Mouse (Mus musculus) liver, embryonic 18 days (tissue): ENCODE data around the gene Taldo1. TPM values are rescaled to one million over a fixed set of nuclear protein-coding genes. Genes with fewer than 3 reads are reported as not detected.

Experiments used
- polyA plus RNA-seq: library from polyadenylated mRNA; depleted of rRNA; stranded (reverse); fragments of >200 nt; gene quantifications from 2 replicates; pipeline ENCODE4 v1.2.3, GENCODE M21; 2012; rRNA removed

Taldo1 gene
- polyA plus RNA-seq = 174 and 190 TPM in 2 replicates

GRCm38 (mm10) chr7:141391625-141392551 lies at the start of gene Taldo1:
Gene Taldo1, plus strand, starts transcription at chr7:141392199.

DNA sequence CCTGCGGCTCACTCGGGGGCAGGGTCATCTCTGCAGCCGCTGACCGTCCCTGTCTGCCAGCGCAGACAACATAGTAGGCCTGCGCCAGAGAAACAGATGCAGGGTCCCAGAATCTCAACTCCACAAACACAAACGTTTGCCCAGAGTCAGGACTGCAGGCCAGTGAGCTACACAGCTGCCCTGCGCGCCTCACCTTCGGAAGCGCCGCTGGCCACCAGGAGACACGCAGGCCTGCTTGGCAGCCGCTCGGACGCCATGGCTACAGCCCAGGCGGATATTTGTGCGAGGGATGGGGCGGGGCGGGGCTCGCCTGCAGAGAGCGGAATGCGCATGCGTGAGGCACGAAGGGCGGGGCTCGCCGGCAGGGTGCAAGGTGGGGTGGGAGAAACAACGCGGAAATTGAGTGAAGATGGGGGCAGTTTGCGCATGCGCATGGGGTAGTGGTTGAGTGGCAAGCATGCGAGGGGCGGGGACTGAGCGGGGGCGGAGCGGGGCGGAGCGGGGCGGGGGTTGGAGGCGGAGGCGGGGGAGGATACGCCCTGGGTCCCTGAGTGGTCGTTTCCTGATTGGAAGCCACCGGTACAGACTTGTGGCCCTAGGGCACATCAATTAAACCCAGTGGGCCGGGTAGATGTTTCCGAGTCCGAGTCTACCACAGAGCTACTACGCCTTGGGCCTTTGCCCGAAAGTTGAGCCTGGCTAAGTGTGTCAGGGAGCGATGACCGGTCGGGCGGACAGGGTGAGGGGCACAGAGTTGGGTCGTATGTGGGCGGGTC lies 22.0 kb downstream of the Taldo1 start, which contains the start of gene Gatd1:
Gene Gatd1 (minus strand): TSS at position 328 of the 776 bp plus-strand sequence.

GRCm38 (mm10) chr7:141429310-141429709 lies 37.3 kb downstream of the Taldo1 start, which contains the start of gene Cend1:
Gene Cend1, minus strand, starts transcription at chr7:141429491.

DNA sequence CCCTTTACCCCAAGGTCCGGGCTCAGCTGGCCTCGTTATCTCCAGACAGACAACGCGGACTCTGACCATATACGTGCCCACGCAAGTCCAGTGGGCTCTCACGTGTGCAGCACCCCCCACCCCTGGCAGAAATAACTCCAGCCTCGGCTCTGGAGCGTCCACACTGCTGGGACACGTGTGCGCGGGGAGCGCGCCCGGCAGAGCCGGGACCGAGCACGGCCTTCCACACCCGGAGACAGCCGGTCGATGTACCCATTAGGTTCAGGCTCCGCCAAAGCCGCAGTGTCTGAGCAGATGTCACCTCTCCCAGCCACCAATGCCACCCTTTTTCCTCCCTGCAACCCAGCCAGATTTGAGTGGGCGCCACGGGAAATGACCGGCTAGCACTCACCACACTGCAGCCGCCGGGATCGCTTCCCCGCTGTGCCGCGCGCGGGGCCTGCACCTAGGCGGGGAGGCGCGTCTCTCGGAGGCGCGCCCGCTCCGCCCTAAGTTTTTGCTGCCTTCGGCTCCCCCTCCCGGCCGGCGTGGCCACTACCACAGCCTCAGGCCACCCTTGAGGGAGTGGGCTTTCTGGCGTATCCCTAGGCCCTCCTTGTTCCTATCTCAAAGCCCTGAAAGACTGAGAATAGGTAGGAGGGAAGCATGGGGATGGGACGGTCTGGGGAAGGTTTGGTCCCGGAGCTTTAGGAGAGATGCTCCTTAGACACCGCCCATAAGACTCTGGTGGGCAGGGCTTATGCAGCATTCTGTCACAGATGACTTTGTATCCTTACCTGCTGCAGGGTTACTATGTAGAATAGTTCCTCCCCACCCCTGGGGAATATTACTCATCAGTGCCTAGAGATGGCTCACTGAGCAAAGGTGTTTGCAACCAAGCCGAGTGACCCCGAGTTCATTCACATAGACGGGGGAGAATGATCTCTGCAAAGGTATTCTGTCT lies 45.5 kb downstream of the Taldo1 start, which contains the start of gene Slc25a22:
Gene Slc25a22 (minus strand): TSS at position 715 of the 943 bp plus-strand sequence.

DNA sequence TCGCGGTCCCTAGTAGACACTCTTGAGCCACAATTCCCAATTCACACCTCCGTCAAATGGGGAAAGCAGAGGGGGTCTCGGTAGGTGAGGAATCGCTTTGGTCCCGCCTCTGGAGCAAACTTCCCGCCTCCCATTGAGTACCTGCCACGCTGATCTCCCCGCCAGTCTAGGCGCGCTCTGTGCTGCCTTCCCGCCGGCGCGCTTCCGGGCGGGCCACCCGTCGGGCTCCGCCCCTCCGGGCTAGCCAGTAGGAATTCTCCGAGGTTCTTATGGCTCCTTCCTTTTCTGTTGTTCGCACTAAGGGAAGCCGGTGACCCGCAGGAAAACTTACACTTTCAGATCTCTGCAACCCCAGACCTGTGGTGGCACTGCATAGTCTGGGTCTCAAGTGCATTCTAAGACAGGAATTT lies 51.8 kb downstream of the Taldo1 start, which contains the start of gene Pidd1:
Gene Pidd1 (minus strand): TSS at position 198 of the 410 bp plus-strand sequence.

DNA sequence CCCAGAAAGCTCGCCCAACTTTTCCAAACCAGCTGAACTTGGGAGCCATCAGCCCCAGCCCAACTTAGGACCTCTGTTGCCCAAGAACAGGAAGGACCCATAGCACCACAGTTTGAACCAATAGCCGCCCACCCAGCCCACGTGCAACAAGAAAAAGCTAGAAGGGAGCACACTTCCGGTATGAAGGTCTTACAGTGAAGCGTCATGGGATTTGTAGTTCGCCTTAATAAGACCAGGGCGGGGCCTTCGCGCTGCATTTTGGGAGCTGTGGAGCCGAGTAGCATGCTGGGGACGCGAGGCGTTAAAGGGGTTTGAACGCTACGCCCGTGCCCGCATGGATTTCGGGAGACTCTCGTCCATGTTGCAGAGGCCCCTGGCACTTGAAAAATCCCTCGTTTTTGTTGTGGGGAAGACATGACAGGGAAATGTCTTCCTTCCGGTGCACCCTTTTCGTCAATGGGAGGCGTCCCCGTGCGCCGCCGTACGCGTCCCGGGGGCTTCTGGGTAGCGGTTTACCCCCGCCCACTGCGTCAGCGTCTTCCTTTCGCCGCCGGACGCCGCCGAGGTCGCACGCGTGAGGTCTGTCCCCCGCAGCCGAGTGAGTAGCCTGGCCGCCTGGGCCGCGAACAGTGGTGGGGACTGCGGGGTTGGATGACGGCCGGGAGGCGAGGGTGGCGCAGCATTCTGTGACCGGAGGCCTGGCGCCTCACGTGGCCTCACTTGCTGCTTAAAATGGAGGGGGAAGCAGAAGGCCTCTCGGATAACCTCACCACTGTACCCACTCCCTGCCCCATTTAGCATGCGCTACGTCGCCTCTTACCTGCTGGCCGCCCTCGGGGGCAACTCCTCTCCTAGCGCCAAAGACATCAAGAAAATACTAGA lies 55.4 kb downstream of the Taldo1 start, which contains the start of gene Rplp2:
Gene Rplp2 (plus strand): TSS at position 261 of the 882 bp plus-strand sequence.

Other genes starting within 250 kb of the Taldo1 start
- 45.4 and 45.9 TPM in 2 replicates for gene Rnh1, start 219.3 kb upstream of the Taldo1 start, polyA plus RNA-seq
- gene Hras, start 198.2 kb upstream of the Taldo1 start, polyA plus RNA-seq = 39.5 and 41.3 TPM in 2 replicates
- 3.1 and 3.4 TPM in 2 replicates for gene Lrrc56, start 198.0 kb upstream of the Taldo1 start, polyA plus RNA-seq
- 2.5 and 2.6 TPM in 2 replicates for gene Lmntd2, start 178.1 kb upstream of the Taldo1 start, polyA plus RNA-seq
- gene Rassf7, start 176.3 kb upstream of the Taldo1 start, polyA plus RNA-seq = 29.2 and 33.5 TPM in 2 replicates
- 6.8 and 9.2 TPM in 2 replicates for gene Phrf1, start 163.4 kb upstream of the Taldo1 start, polyA plus RNA-seq
- 54.2 and 82.1 TPM in 2 replicates for gene Irf7, start 125.7 kb upstream of the Taldo1 start, polyA plus RNA-seq
- 0.13 and 0.29 TPM in 2 replicates for gene Cdhr5, start 115.4 kb upstream of the Taldo1 start, polyA plus RNA-seq
- gene Sct, start 113.1 kb upstream of the Taldo1 start, polyA plus RNA-seq = 0.12 and 0.37 TPM in 2 replicates
- not detected in 2 replicates for gene Drd4, start 100.2 kb upstream of the Taldo1 start, polyA plus RNA-seq
- 5.7 and 6.8 TPM in 2 replicates for gene Deaf1, start 64.5 kb upstream of the Taldo1 start, polyA plus RNA-seq
- gene Tmem80, start 64.5 kb upstream of the Taldo1 start, polyA plus RNA-seq = 11.9 and 13.7 TPM in 2 replicates
- gene Eps8l2, start 53.3 kb upstream of the Taldo1 start, polyA plus RNA-seq = 35.8 and 50.7 TPM in 2 replicates
- gene Gatd1, start 21.9 kb downstream of the Taldo1 start, polyA plus RNA-seq = 16.5 and 18.5 TPM in 2 replicates
- 0.02 TPM in 2 replicates for gene Cend1, start 37.3 kb downstream of the Taldo1 start, polyA plus RNA-seq
- 25.7 and 31.3 TPM in 2 replicates for gene Slc25a22, start 45.7 kb downstream of the Taldo1 start, polyA plus RNA-seq
- gene Pidd1, start 51.8 kb downstream of the Taldo1 start, polyA plus RNA-seq = 7.1 and 7.3 TPM in 2 replicates
- 451 and 526 TPM in 2 replicates for gene Rplp2, start 55.2 kb downstream of the Taldo1 start, polyA plus RNA-seq
- gene Pnpla2, start 63.0 kb downstream of the Taldo1 start, polyA plus RNA-seq = 15.9 and 16.9 TPM in 2 replicates
- 4.1 and 4.5 TPM in 2 replicates for gene Cracr2b, start 68.9 kb downstream of the Taldo1 start, polyA plus RNA-seq
- gene Cd151, start 75.2 kb downstream of the Taldo1 start, polyA plus RNA-seq = 27.6 and 30.3 TPM in 2 replicates
- gene Polr2l, start 82.9 kb downstream of the Taldo1 start, polyA plus RNA-seq = 14.7 and 16.5 TPM in 2 replicates
- gene Tspan4, start 83.0 kb downstream of the Taldo1 start, polyA plus RNA-seq = 43.8 and 59.1 TPM in 2 replicates
- gene Chid1, start 147.7 kb downstream of the Taldo1 start, polyA plus RNA-seq = 14.0 and 15.5 TPM in 2 replicates
- 18.5 and 19.7 TPM in 2 replicates for gene Ap2a2, start 170.0 kb downstream of the Taldo1 start, polyA plus RNA-seq